Mouse (Mus musculus): ENCODE data around the gene Ywhae.

DNA sequence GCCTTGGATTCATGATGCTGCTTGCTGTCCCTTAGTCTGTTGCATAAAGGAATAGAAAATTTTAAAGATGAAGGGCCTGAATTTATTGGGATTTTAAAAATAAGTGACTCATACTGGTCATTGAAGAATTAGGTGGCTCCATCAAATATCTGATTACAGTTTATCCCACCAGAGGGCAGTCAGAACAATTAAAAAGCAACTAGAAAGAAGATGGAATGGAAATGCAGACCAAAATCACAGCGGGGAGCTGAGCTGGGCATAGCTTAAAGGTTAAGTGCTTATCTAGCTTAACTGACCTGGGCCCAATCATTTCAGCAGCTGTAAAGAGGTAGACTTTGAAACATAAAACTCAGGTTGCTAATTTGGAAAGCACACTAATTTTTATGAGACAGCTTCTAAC is 17.9 kb downstream of the Ywhae start:
- no peak for TF ChIP-seq TAL1 (IDR thresholded peaks at IDR 0.05; ENCODE audit: low read length)
- TF ChIP-seq GATA1 (IDR thresholded peaks at IDR 0.05; ENCODE audit: low read length), result no peak

All from erythroblast, embryonic 14.5 days (primary cell).